Mouse (Mus musculus): ENCODE data around the gene Chst11. TPM values are rescaled to one million over a fixed set of nuclear protein-coding genes. Genes with fewer than 3 reads are reported as not detected.

Gene Chst11
- polyA plus RNA-seq, 1 experiment from 2014 or later: 1.1 TPM

- ATAC-seq (ENCODE audit: insufficient read depth, low FRiP score): no peak
- H3K4me2 ChIP-seq (ENCODE audit: low read depth, low read length): no peak overlapping the region
- no peaks in the 10 kb centered on the region for H3K9me3 ChIP-seq (replicated peaks; ENCODE audit: control insufficient read depth, low read length)
- no peak overlapping the region for H3K9ac ChIP-seq (ENCODE audit: low read length)
- no peaks in the 10 kb centered on the region for H3K27me3 ChIP-seq (ENCODE audit: control insufficient read depth, insufficient read depth, low read length)
- WGBS: 64% methylated on average over 7 of the region's 7 CpGs
- H3K36me3 ChIP-seq (ENCODE audit: control insufficient read depth, insufficient read depth, low read length): no peaks in the 10 kb centered on the region
- no peak overlapping the region for H3K27ac ChIP-seq (ENCODE audit: low read length)
- peaks cover 11% of the 10 kb centered on the region; the same call in 1 of the 2 replicates for H3K4me1 ChIP-seq (ENCODE audit: control insufficient read depth, insufficient read depth, low read length)
- no peak overlapping the region for H3K4me3 ChIP-seq (replicated peaks; ENCODE audit: low read length)
Observed at GRCm38 (mm10) chr10:83088318-83088717, 103.0 kb downstream of the Chst11 start.

GRCm38 (mm10) chr10:83088826-83089225, 103.5 kb downstream of the Chst11 start:
- no peak for ATAC-seq (ENCODE audit: insufficient read depth, low FRiP score)
- Histone ChIP-seq H3K4me3 (replicated peaks; ENCODE audit: low read length) (no peak overlapping the region), H3K9me3 (replicated peaks; ENCODE audit: control insufficient read depth, low read length) (no peaks in the 10 kb centered on the region), H3K36me3 (ENCODE audit: control insufficient read depth, insufficient read depth, low read length) (no peaks in the 10 kb centered on the region), H3K27ac (ENCODE audit: low read length) (no peak overlapping the region), H3K9ac (ENCODE audit: low read length) (no peak overlapping the region), H3K27me3 (ENCODE audit: control insufficient read depth, insufficient read depth, low read length) (no peaks in the 10 kb centered on the region), H3K4me2 (ENCODE audit: low read depth, low read length) (no peak overlapping the region), H3K4me1 (ENCODE audit: control insufficient read depth, insufficient read depth, low read length) (peaks cover 10% of the 10 kb centered on the region; the same call in 1 of the 2 replicates)
- WGBS: 50% methylated on average over 2 of the region's 2 CpGs

GRCm38 (mm10) chr10:83090185-83090584, 104.9 kb downstream of the Chst11 start:
- Histone ChIP-seq H3K4me3 (replicated peaks; ENCODE audit: low read length) (no peak overlapping the region), H3K36me3 (ENCODE audit: control insufficient read depth, insufficient read depth, low read length) (no peaks in the 10 kb centered on the region), H3K4me1 (ENCODE audit: control insufficient read depth, insufficient read depth, low read length) (peaks cover 4% of the 10 kb centered on the region; the same call in 1 of the 2 replicates), H3K27ac (ENCODE audit: low read length) (no peak overlapping the region), H3K9ac (ENCODE audit: low read length) (no peak overlapping the region), H3K9me3 (replicated peaks; ENCODE audit: control insufficient read depth, low read length) (no peaks in the 10 kb centered on the region), H3K4me2 (ENCODE audit: low read depth, low read length) (no peak overlapping the region), H3K27me3 (ENCODE audit: control insufficient read depth, insufficient read depth, low read length) (no peaks in the 10 kb centered on the region)
- ATAC-seq (ENCODE audit: insufficient read depth, low FRiP score): no peak
- WGBS: 78% methylated on average over 8 of the region's 8 CpGs

- WGBS: 84% methylated on average over 6 of the region's 6 CpGs
Observed at GRCm38 (mm10) chr10:83093705-83094104, 108.4 kb downstream of the Chst11 start.

GRCm38 (mm10) chr10:83094248-83094647, 109.0 kb downstream of the Chst11 start:
- Histone ChIP-seq H3K9ac (ENCODE audit: low read length) (no peak overlapping the region), H3K27me3 (ENCODE audit: control insufficient read depth, insufficient read depth, low read length) (no peaks in the 10 kb centered on the region), H3K4me1 (ENCODE audit: control insufficient read depth, insufficient read depth, low read length) (peaks cover 7% of the 10 kb centered on the region; the same call in 1 of the 2 replicates), H3K4me3 (replicated peaks; ENCODE audit: low read length) (no peak overlapping the region), H3K36me3 (ENCODE audit: control insufficient read depth, insufficient read depth, low read length) (no peaks in the 10 kb centered on the region), H3K9me3 (replicated peaks; ENCODE audit: control insufficient read depth, low read length) (no peaks in the 10 kb centered on the region), H3K27ac (ENCODE audit: low read length) (no peak overlapping the region), H3K4me2 (ENCODE audit: low read depth, low read length) (no peak overlapping the region)
- WGBS: 77% methylated on average over 10 of the region's 10 CpGs
- ATAC-seq (ENCODE audit: insufficient read depth, low FRiP score): no peak

More at GRCm38 (mm10) chr10:83093705-83094104, 108.4 kb downstream of the Chst11 start:
- peaks cover 2% of the 10 kb centered on the region; the same call in 1 of the 2 replicates for H3K4me1 ChIP-seq (ENCODE audit: control insufficient read depth, insufficient read depth, low read length)
- H3K9me3 ChIP-seq (replicated peaks; ENCODE audit: control insufficient read depth, low read length): no peaks in the 10 kb centered on the region
- ATAC-seq (ENCODE audit: insufficient read depth, low FRiP score): no peak
- no peak overlapping the region for H3K27ac ChIP-seq (ENCODE audit: low read length)
- no peak overlapping the region for H3K4me2 ChIP-seq (ENCODE audit: low read depth, low read length)
- H3K27me3 ChIP-seq (ENCODE audit: control insufficient read depth, insufficient read depth, low read length): no peaks in the 10 kb centered on the region
- no peak overlapping the region for H3K9ac ChIP-seq (ENCODE audit: low read length)
- no peaks in the 10 kb centered on the region for H3K36me3 ChIP-seq (ENCODE audit: control insufficient read depth, insufficient read depth, low read length)
- H3K4me3 ChIP-seq (replicated peaks; ENCODE audit: low read length): no peak overlapping the region

GRCm38 (mm10) chr10:83094821-83095725, 109.8 kb downstream of the Chst11 start:
- no peak overlapping the region for H3K27ac ChIP-seq (ENCODE audit: low read length)
- H3K27me3 ChIP-seq (ENCODE audit: control insufficient read depth, insufficient read depth, low read length): no peaks in the 10 kb centered on the region
- H3K4me2 ChIP-seq (ENCODE audit: low read depth, low read length): no peak overlapping the region
- no peak overlapping the region for H3K9ac ChIP-seq (ENCODE audit: low read length)
- ATAC-seq (ENCODE audit: insufficient read depth, low FRiP score): no peak
- H3K36me3 ChIP-seq (ENCODE audit: control insufficient read depth, insufficient read depth, low read length): no peaks in the 10 kb centered on the region
- 78% methylated on average over 16 of the region's 16 CpGs for whole genome bisulfite sequencing
- no peaks in the 10 kb centered on the region for H3K9me3 ChIP-seq (replicated peaks; ENCODE audit: control insufficient read depth, low read length)
- H3K4me3 ChIP-seq (replicated peaks; ENCODE audit: low read length): no peak overlapping the region
- H3K4me1 ChIP-seq (ENCODE audit: control insufficient read depth, insufficient read depth, low read length): peaks cover 9% of the 10 kb centered on the region; the same call in 1 of the 2 replicates

GRCm38 (mm10) chr10:83096257-83096656, 111.0 kb downstream of the Chst11 start:
- Histone ChIP-seq H3K9ac (ENCODE audit: low read length) (no peak overlapping the region), H3K4me3 (replicated peaks; ENCODE audit: low read length) (no peak overlapping the region), H3K4me1 (ENCODE audit: control insufficient read depth, insufficient read depth, low read length) (peaks cover 12% of the 10 kb centered on the region), H3K27ac (ENCODE audit: low read length) (no peak overlapping the region), H3K4me2 (ENCODE audit: low read depth, low read length) (no peak overlapping the region), H3K27me3 (ENCODE audit: control insufficient read depth, insufficient read depth, low read length) (no peaks in the 10 kb centered on the region), H3K9me3 (replicated peaks; ENCODE audit: control insufficient read depth, low read length) (no peaks in the 10 kb centered on the region), H3K36me3 (ENCODE audit: control insufficient read depth, insufficient read depth, low read length) (no peaks in the 10 kb centered on the region)
- ATAC-seq (ENCODE audit: insufficient read depth, low FRiP score): no peak
- WGBS: 91% methylated on average over 6 of the region's 6 CpGs

GRCm38 (mm10) chr10:83098940-83099339, 113.6 kb downstream of the Chst11 start:
- no peak overlapping the region for H3K9ac ChIP-seq (ENCODE audit: low read length)
- no peak for ATAC-seq (ENCODE audit: insufficient read depth, low FRiP score)
- no peaks in the 10 kb centered on the region for H3K27me3 ChIP-seq (ENCODE audit: control insufficient read depth, insufficient read depth, low read length)
- no peak overlapping the region for H3K27ac ChIP-seq (ENCODE audit: low read length)
- no peak overlapping the region for H3K4me2 ChIP-seq (ENCODE audit: low read depth, low read length)
- H3K4me3 ChIP-seq (replicated peaks; ENCODE audit: low read length): no peak overlapping the region
- peaks cover 12% of the 10 kb centered on the region for H3K4me1 ChIP-seq (ENCODE audit: control insufficient read depth, insufficient read depth, low read length)
- H3K36me3 ChIP-seq (ENCODE audit: control insufficient read depth, insufficient read depth, low read length): no peaks in the 10 kb centered on the region
- WGBS: 48% methylated on average over 10 of the region's 10 CpGs
- no peaks in the 10 kb centered on the region for H3K9me3 ChIP-seq (replicated peaks; ENCODE audit: control insufficient read depth, low read length)

- Histone ChIP-seq H3K4me1 (ENCODE audit: control insufficient read depth, insufficient read depth, low read length) (peaks cover 12% of the 10 kb centered on the region), H3K36me3 (ENCODE audit: control insufficient read depth, insufficient read depth, low read length) (no peaks in the 10 kb centered on the region)
Observed at GRCm38 (mm10) chr10:83099669-83100068, 114.4 kb downstream of the Chst11 start.

More at GRCm38 (mm10) chr10:83099669-83100068, 114.4 kb downstream of the Chst11 start:
- no peaks in the 10 kb centered on the region for H3K27me3 ChIP-seq (ENCODE audit: control insufficient read depth, insufficient read depth, low read length)
- no peaks in the 10 kb centered on the region for H3K9me3 ChIP-seq (replicated peaks; ENCODE audit: control insufficient read depth, low read length)
- no peak overlapping the region for H3K27ac ChIP-seq (ENCODE audit: low read length)
- no peak for ATAC-seq (ENCODE audit: insufficient read depth, low FRiP score)
- H3K4me2 ChIP-seq (ENCODE audit: low read depth, low read length): no peak overlapping the region
- no peak overlapping the region for H3K9ac ChIP-seq (ENCODE audit: low read length)
- H3K4me3 ChIP-seq (replicated peaks; ENCODE audit: low read length): no peak overlapping the region
- 89% methylated on average over 3 of the region's 3 CpGs for WGBS

All from stomach, embryonic 16.5 days (tissue).